Mouse (Mus musculus) lung, adult 2 months (tissue): ENCODE results near the gene Evx1.

Source experiments
- CTCF ChIP-seq: fragments of 200-500 bp; IDR thresholded peaks from 2 replicates; pipeline ENCODE4 v1.5.1; 2011; ENCODE audit warnings: mild to moderate bottlenecking, low read length, control low read depth; ENCODE audit not compliant: insufficient read depth
- POLR2A ChIP-seq: fragments of 200-500 bp; IDR thresholded peaks from 2 replicates; pipeline ENCODE4 v1.6.1; 2011; ENCODE audit warnings: low read depth, mild to moderate bottlenecking, control low read depth, low read length, borderline replicate concordance; ENCODE audit errors: extremely low read depth

GRCm38 (mm10) chr6:52316413-52317184 lies 3.3 kb downstream of the Evx1 start:
- TF ChIP-seq CTCF (no peak), POLR2A (no peak)
